Mouse (Mus musculus): ENCODE results near the gene Antxr1. TPM values are rescaled to one million over a fixed set of nuclear protein-coding genes. Genes with fewer than 3 reads are reported as not detected.

The Antxr1 gene
- polyA plus RNA-seq (2014; fragmentation: Illumina TruSeq; extraction: RNeasy Lipid Tissue Mini Kit (QIAGEN cat#74804); ENCODE audit: low read depth, low replicate concordance): 15.8 TPM

GRCm38 (mm10) chr6:87335091-87335934, at the start of gene Antxr1:
TSS of gene Antxr1 (minus strand) at chr6:87335821.

DNA sequence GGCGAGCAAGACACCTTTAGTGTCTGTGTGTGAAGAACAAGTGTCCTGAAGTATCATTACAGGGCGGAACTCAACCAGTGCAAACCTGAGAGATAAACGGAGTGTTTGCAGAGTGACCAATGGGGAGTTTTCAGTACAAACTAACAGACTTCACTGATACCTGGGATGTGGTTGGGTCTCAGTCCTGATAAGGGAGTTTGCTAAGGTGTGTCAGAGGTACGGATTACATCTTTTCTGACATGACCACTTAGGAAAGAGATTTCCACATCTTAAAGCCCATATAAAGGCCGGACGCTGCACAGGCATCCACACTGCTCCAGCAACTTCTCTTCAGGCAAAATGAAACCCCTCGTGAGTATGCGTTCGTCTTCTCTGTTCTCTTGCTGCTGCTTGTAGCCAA, 37.4 kb upstream of the Antxr1 start, which contains the start of gene Gkn2:
TSS of gene Gkn2 (plus strand) at position 301 of the 400 bp plus-strand sequence.

GRCm38 (mm10) chr6:87350829-87351228, 15.2 kb upstream of the Antxr1 start, which contains the start of gene Gkn1:
TSS of gene Gkn1 (minus strand) at chr6:87350942.

DNA sequence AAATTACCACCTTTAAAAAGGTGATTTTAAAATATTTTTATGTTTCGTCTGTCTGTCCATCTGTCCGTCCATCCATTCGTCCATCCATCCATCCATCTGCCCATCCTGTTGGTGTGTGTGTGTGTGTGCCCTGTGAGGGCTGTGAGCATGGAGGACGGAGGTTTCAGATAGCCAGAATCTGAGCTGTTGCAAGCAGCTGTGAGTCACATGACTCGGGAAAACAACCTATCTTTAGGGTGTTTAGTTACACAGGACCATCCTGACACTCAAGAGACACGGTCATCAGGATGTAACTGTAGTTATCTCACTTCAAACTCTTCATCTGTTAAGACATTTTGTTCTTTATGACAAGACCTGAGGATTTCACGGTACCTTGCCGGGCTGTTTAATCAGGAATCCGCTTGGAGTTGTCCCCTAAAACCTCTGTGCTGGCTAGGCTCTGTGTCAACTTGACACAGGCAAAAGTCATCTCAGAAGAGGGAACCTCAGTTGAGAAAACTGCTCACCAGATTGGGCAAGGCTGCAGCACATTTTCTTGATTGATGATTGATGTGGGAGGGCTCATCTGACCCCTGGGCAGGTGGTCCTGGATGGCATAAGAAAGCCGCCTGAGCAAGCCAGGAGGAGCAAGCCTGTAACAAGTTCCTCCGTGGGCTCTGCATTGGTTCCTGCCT, 231.4 kb downstream of the Antxr1 start, which contains the start of gene D6Ertd527e:
TSS of gene D6Ertd527e (plus strand) at position 624 of the 674 bp plus-strand sequence.

Other genes starting within 250 kb of the Antxr1 start
- 0.19 TPM for gene D6Ertd527e, start 231.1 kb downstream of the Antxr1 start, polyA plus RNA-seq (2014; fragmentation: Illumina TruSeq; extraction: RNeasy Lipid Tissue Mini Kit (QIAGEN cat#74804); ENCODE audit: low read depth, low replicate concordance)
- not detected for gene Gkn1, start 15.1 kb upstream of the Antxr1 start, polyA plus RNA-seq (2014; fragmentation: Illumina TruSeq; extraction: RNeasy Lipid Tissue Mini Kit (QIAGEN cat#74804); ENCODE audit: low read depth, low replicate concordance)
- gene Gkn2, start 37.5 kb upstream of the Antxr1 start, polyA plus RNA-seq (2014; fragmentation: Illumina TruSeq; extraction: RNeasy Lipid Tissue Mini Kit (QIAGEN cat#74804); ENCODE audit: low read depth, low replicate concordance): not detected
- gene Gkn3, start 53.1 kb upstream of the Antxr1 start, polyA plus RNA-seq (2014; fragmentation: Illumina TruSeq; extraction: RNeasy Lipid Tissue Mini Kit (QIAGEN cat#74804); ENCODE audit: low read depth, low replicate concordance): 2.3 TPM
- not detected for gene Bmp10, start 93.2 kb upstream of the Antxr1 start, polyA plus RNA-seq (2014; fragmentation: Illumina TruSeq; extraction: RNeasy Lipid Tissue Mini Kit (QIAGEN cat#74804); ENCODE audit: low read depth, low replicate concordance)
- 5.5 TPM for gene Arhgap25, start 197.4 kb upstream of the Antxr1 start, polyA plus RNA-seq (2014; fragmentation: Illumina TruSeq; extraction: RNeasy Lipid Tissue Mini Kit (QIAGEN cat#74804); ENCODE audit: low read depth, low replicate concordance)